Mouse (Mus musculus): ENCODE measurements around the gene Glyat.

The Glyat gene

DNA sequence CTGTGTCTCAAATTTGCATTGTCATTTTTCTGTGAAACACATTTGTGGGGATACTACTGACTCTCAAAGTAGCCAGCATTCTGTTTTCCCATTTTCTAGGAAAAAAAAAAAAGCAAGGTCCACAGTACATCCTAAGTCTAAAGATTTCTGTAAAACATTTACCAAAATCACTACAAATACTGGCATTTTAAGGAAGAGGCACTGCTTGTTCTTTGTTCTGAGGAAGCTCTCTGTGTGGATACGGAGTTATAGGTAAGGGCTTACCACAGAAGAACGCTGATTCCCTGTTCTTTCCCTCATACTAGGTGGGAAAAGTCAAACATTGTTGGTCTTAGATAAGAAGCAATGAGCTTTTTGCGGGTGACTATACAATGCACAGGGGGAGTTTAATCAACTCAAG, 62.5 kb downstream of the Glyat start, which contains the start of gene Keg1:
Gene Keg1, plus strand, starts transcription at position 197 of the 400 bp plus-strand sequence.
- DNase-seq: no peak

- DNase-seq: no peak
These were observed 63.1 kb downstream of the Glyat start for GRCm38 (mm10) chr19:12696221-12696620.

Measured in thymus, postnatal 25 days (tissue).